Mouse (Mus musculus): ENCODE measurements at regions not wholly inside any gene's neighbourhood (a gene's known extent, or its start where the extent isn't known, plus 50 kb on each side); places are given as distances from the start of the nearest gene placed in this dataset.

GRCm38 (mm10) chr3:52158788-52159260 is 53.9 kb upstream of the Maml3 start:
- DNase-seq (ENCODE audit: low spot score in 2 of 2), result no peak

GRCm38 (mm10) chr3:52161688-52162087 is 56.8 kb upstream of the Maml3 start:
- DNase-seq (ENCODE audit: low spot score in 2 of 2), result no peak

GRCm38 (mm10) chr3:52163990-52164389 is 59.1 kb upstream of the Maml3 start:
- DNase-seq (ENCODE audit: low spot score in 2 of 2), result no peak

GRCm38 (mm10) chr3:52167420-52167819 is 62.5 kb upstream of the Maml3 start:
- DNase-seq (ENCODE audit: low spot score in 2 of 2), result no peak

GRCm38 (mm10) chr3:52170847-52171246 is 66.0 kb upstream of the Maml3 start:
- DNase-seq (ENCODE audit: low spot score in 2 of 2), result no peak

- no peak for DNase-seq (ENCODE audit: low spot score in 2 of 2)
Measured at GRCm38 (mm10) chr3:52171303-52171702, 66.4 kb upstream of the Maml3 start.

- DNase-seq (ENCODE audit: low spot score in 2 of 2), result no peak
Measured at GRCm38 (mm10) chr3:52173490-52173889, 68.6 kb upstream of the Maml3 start.

GRCm38 (mm10) chr3:52176108-52176507 is 71.2 kb upstream of the Maml3 start:
- DNase-seq (ENCODE audit: low spot score in 2 of 2), result no peak

- DNase-seq (ENCODE audit: low spot score in 2 of 2), result no peak
Measured at GRCm38 (mm10) chr3:52178851-52179250, 74.0 kb upstream of the Maml3 start.

- DNase-seq (ENCODE audit: low spot score in 2 of 2), result peak; percentile 62 to 78
Measured at GRCm38 (mm10) chr3:52179686-52180085, 74.8 kb upstream of the Maml3 start.

- no peak for DNase-seq (ENCODE audit: low spot score in 2 of 2)
Measured at GRCm38 (mm10) chr3:52180306-52180705, 75.4 kb upstream of the Maml3 start.

- DNase-seq (ENCODE audit: low spot score in 2 of 2), result peak; percentile 58 to 63
Measured at GRCm38 (mm10) chr3:52180785-52181184, 75.9 kb upstream of the Maml3 start.

GRCm38 (mm10) chr3:52181326-52182101 is 76.6 kb upstream of the Maml3 start:
- DNase-seq (ENCODE audit: low spot score in 2 of 2), result no peak

- no peak for DNase-seq (ENCODE audit: low spot score in 2 of 2)
Measured at GRCm38 (mm10) chr3:52184241-52184640, 79.4 kb upstream of the Maml3 start.

GRCm38 (mm10) chr3:52185351-52185750 is 80.5 kb upstream of the Maml3 start:
- DNase-seq (ENCODE audit: low spot score in 2 of 2), result no peak

- DNase-seq (ENCODE audit: low spot score in 2 of 2), result no peak
Measured at GRCm38 (mm10) chr3:52187401-52187801, 80.7 kb upstream of the Foxo1 start.

GRCm38 (mm10) chr3:52188303-52188702 is 79.8 kb upstream of the Foxo1 start:
- DNase-seq (ENCODE audit: low spot score in 2 of 2), result no peak

GRCm38 (mm10) chr3:52189016-52189415 is 79.1 kb upstream of the Foxo1 start:
- DNase-seq (ENCODE audit: low spot score in 2 of 2), result no peak

GRCm38 (mm10) chr3:52190021-52190420 is 78.1 kb upstream of the Foxo1 start:
- DNase-seq (ENCODE audit: low spot score in 2 of 2), result no peak

- DNase-seq (ENCODE audit: low spot score in 2 of 2), result no peak
Measured at GRCm38 (mm10) chr3:52193026-52193425, 75.1 kb upstream of the Foxo1 start.

GRCm38 (mm10) chr3:52194216-52194615 is 73.9 kb upstream of the Foxo1 start:
- DNase-seq (ENCODE audit: low spot score in 2 of 2), result no peak

GRCm38 (mm10) chr3:52195486-52195885 is 72.7 kb upstream of the Foxo1 start:
- DNase-seq (ENCODE audit: low spot score in 2 of 2), result no peak

Data from layer of hippocampus, postnatal 10 days (tissue).